ENCODE assay signal across 9 mouse cellular contexts in genomic region chr9:42317337-42317736, GRCm38 (mm10). TPM values are rescaled to one million over a fixed set of nuclear protein-coding genes. Genes with fewer than 3 reads are reported as not detected.
A peak's percentile ranks its signal among the peaks of the same experiment; 100 is the strongest.
DNase-seq lines count a peak whose midpoint lies in the region.
"Had no signal": no experiment of that assay in that cellular context is flagged by ENCODE, and none has a peak within 500 bp of the region (broad histone marks: within the 10 kb centered on the region; RNA-seq: fewer than 3 reads in every experiment).

No protein-coding gene starts in this region.

- DNase-seq in heart, adult 11 months: peak; percentile 90
- no peak for DNase-seq in heart, postnatal 25 days (ENCODE audit: low spot score)
- peak; percentile 17 for DNase-seq in left cerebral cortex, postnatal 4 days
- no peak for DNase-seq in left cerebral cortex, adult 11 months (ENCODE audit: low spot score)
- DNase-seq in ES-CJ7 (ENCODE audit: low read depth, low spot score): peak; percentile 8
- peak; percentile 32 to 53 for DNase-seq in adrenal gland, postnatal 36 days
- no peak for DNase-seq in retina, embryonic 14.5 days (ENCODE audit: low spot score)
- DNase-seq: layer of hippocampus, adult 9-11 months; lung, postnatal 36 days had no signal

- intact Hi-C loops in heart, postnatal 25 days (cut with DNase I): no loop called here
- intact Hi-C loops in left cerebral cortex, postnatal 4 days (cut with DNase I): no loop called here

RNA-seq across cellular contexts. Expression of gene Sc5d, which starts 53.3 kb away (rescaled TPM):
- 10 to 100 TPM; 14.7 to 14.9 TPM for total RNA-seq in heart, postnatal 25 days (2021)
- total RNA-seq in left cerebral cortex, postnatal 4 days (2021): 10 to 100 TPM; 64.0 to 65.0 TPM
- 10 to 100 TPM; 87.7 to 94.2 TPM for total RNA-seq in adrenal gland, postnatal 36 days (2021)

Comparison
In these comparisons a context has a peak if more than half of its experiments do, and no peak if none do; other contexts are left out.
1. DNase-seq: peak in heart, adult 11 months (single experiment), left cerebral cortex, postnatal 4 days (single experiment), ES-CJ7 (single experiment) and adrenal gland, postnatal 36 days (2 of 2); none in heart, postnatal 25 days (single experiment), left cerebral cortex, adult 11 months (single experiment) and retina, embryonic 14.5 days (single experiment).
2. RNA of gene Sc5d, which starts 53.3 kb away (total RNA-seq): 87.7 to 94.2 TPM in adrenal gland, postnatal 36 days and 64.0 to 65.0 TPM in left cerebral cortex, postnatal 4 days; 14.7 to 14.9 TPM in heart, postnatal 25 days; every median in the first group is over 4 times any median in the second.